Mouse (Mus musculus): Measurements from ENCODE around the gene Flvcr2. TPM values are rescaled to one million over a fixed set of nuclear protein-coding genes. Genes with fewer than 3 reads are reported as not detected.

The Flvcr2 gene
- polyA plus RNA-seq, 1 experiment from 2014 or later: 0.77 TPM

- WGBS: 59% methylated on average over 1 of the region's 1 CpGs
- no peaks in the 10 kb centered on the region for H3K4me1 ChIP-seq (ENCODE audit: control insufficient read depth, insufficient read depth, low read length)
- H3K9me3 ChIP-seq (ENCODE audit: control insufficient read depth, low read depth, low read length): no peaks in the 10 kb centered on the region
- no peak overlapping the region for H3K27ac ChIP-seq (ENCODE audit: low read length)
- no peak overlapping the region for H3K9ac ChIP-seq (replicated peaks; ENCODE audit: low read depth, low read length)
- no peaks in the 10 kb centered on the region for H3K36me3 ChIP-seq (ENCODE audit: control insufficient read depth, insufficient read depth, low read length)
- ATAC-seq (ENCODE audit: insufficient number of reproducible peaks, insufficient read depth, low FRiP score, low read depth): no peak
- H3K4me2 ChIP-seq (replicated peaks; ENCODE audit: low read depth, low read length): no peak overlapping the region
- no peak overlapping the region for H3K4me3 ChIP-seq (ENCODE audit: low read depth, low read length)
- no peaks in the 10 kb centered on the region for H3K27me3 ChIP-seq (ENCODE audit: control insufficient read depth, insufficient read depth, low read length)
These were observed 18.3 kb downstream of the Flvcr2 start for GRCm38 (mm10) chr12:85764686-85765085.

- no peak for ATAC-seq (ENCODE audit: insufficient number of reproducible peaks, insufficient read depth, low FRiP score, low read depth)
- Histone ChIP-seq H3K9me3 (ENCODE audit: control insufficient read depth, low read depth, low read length) (no peaks in the 10 kb centered on the region), H3K4me3 (ENCODE audit: low read depth, low read length) (no peak overlapping the region), H3K4me1 (ENCODE audit: control insufficient read depth, insufficient read depth, low read length) (no peaks in the 10 kb centered on the region), H3K36me3 (ENCODE audit: control insufficient read depth, insufficient read depth, low read length) (no peaks in the 10 kb centered on the region), H3K4me2 (replicated peaks; ENCODE audit: low read depth, low read length) (no peak overlapping the region), H3K27ac (ENCODE audit: low read length) (no peak overlapping the region), H3K9ac (replicated peaks; ENCODE audit: low read depth, low read length) (no peak overlapping the region), H3K27me3 (ENCODE audit: control insufficient read depth, insufficient read depth, low read length) (no peaks in the 10 kb centered on the region)
- 56% methylated on average over 3 of the region's 3 CpGs for WGBS
These were observed 19.9 kb downstream of the Flvcr2 start for GRCm38 (mm10) chr12:85766287-85766686.

DNA sequence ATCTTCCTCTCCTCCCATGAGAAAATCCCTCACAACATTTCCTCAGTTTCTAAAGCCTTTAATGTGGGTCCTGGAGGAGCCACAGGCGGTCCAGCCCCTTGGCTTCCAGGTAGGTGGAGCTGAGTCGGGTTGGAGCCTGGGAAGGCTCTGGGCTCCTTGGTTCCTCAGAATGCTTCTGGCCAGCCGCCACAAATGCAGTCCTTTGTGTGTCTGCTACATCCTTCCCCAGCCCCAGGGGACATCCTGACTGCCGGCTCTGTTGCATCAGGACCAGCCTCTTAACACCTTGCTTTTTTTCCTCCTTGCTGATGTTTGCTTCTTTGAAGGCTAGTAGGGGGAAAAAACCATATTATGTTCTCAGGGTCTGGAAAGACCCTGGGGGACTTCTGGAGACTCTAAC is 21.4 kb downstream of the Flvcr2 start:
- no peak overlapping the region for H3K4me3 ChIP-seq (ENCODE audit: low read depth, low read length)
- no peak overlapping the region for H3K9ac ChIP-seq (replicated peaks; ENCODE audit: low read depth, low read length)
- H3K36me3 ChIP-seq (ENCODE audit: control insufficient read depth, insufficient read depth, low read length): no peaks in the 10 kb centered on the region
- no peaks in the 10 kb centered on the region for H3K9me3 ChIP-seq (ENCODE audit: control insufficient read depth, low read depth, low read length)
- no peak overlapping the region for H3K4me2 ChIP-seq (replicated peaks; ENCODE audit: low read depth, low read length)
- H3K27ac ChIP-seq (ENCODE audit: low read length): no peak overlapping the region
- no peak for ATAC-seq (ENCODE audit: insufficient number of reproducible peaks, insufficient read depth, low FRiP score, low read depth)
- H3K4me1 ChIP-seq (ENCODE audit: control insufficient read depth, insufficient read depth, low read length): no peaks in the 10 kb centered on the region
- H3K27me3 ChIP-seq (ENCODE audit: control insufficient read depth, insufficient read depth, low read length): no peaks in the 10 kb centered on the region
- 44% methylated on average over 4 of the region's 4 CpGs for WGBS

DNA sequence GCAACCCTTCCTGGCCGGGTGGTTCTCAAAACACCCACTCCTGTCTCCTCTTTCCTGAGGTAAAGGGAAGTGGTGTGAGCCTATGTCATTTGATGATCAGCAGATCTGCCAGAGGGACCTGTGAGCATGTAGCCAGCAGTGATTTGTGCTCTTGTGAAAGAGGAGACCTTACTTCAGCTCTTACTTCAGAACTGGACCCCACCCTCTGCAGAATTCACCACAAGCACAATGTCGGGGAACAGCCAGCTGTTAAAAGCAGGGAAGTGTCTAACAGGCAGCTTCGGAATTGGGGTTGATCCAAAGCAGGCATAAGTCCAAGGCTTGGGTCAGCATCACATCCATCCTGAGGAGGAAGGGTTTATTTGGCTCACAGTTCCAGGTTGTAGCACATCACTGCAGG is 25.0 kb downstream of the Flvcr2 start:
- Histone ChIP-seq H3K9me3 (ENCODE audit: control insufficient read depth, low read depth, low read length) (no peaks in the 10 kb centered on the region), H3K36me3 (ENCODE audit: control insufficient read depth, insufficient read depth, low read length) (no peaks in the 10 kb centered on the region), H3K27ac (ENCODE audit: low read length) (no peak overlapping the region), H3K4me1 (ENCODE audit: control insufficient read depth, insufficient read depth, low read length) (no peaks in the 10 kb centered on the region), H3K4me2 (replicated peaks; ENCODE audit: low read depth, low read length) (no peak overlapping the region), H3K4me3 (ENCODE audit: low read depth, low read length) (no peak overlapping the region), H3K27me3 (ENCODE audit: control insufficient read depth, insufficient read depth, low read length) (no peaks in the 10 kb centered on the region), H3K9ac (replicated peaks; ENCODE audit: low read depth, low read length) (no peak overlapping the region)
- ATAC-seq (ENCODE audit: insufficient number of reproducible peaks, insufficient read depth, low FRiP score, low read depth): no peak
- 45% methylated on average over 3 of the region's 3 CpGs for WGBS

GRCm38 (mm10) chr12:85778962-85779361 is 32.6 kb downstream of the Flvcr2 start:
- H3K4me1 ChIP-seq (ENCODE audit: control insufficient read depth, insufficient read depth, low read length): no peaks in the 10 kb centered on the region
- no peak overlapping the region for H3K4me2 ChIP-seq (replicated peaks; ENCODE audit: low read depth, low read length)
- 40% methylated on average over 3 of the region's 3 CpGs for WGBS
- H3K36me3 ChIP-seq (ENCODE audit: control insufficient read depth, insufficient read depth, low read length): no peaks in the 10 kb centered on the region
- H3K9ac ChIP-seq (replicated peaks; ENCODE audit: low read depth, low read length): no peak overlapping the region
- H3K27me3 ChIP-seq (ENCODE audit: control insufficient read depth, insufficient read depth, low read length): no peaks in the 10 kb centered on the region
- no peak for ATAC-seq (ENCODE audit: insufficient number of reproducible peaks, insufficient read depth, low FRiP score, low read depth)
- H3K4me3 ChIP-seq (ENCODE audit: low read depth, low read length): no peak overlapping the region
- H3K9me3 ChIP-seq (ENCODE audit: control insufficient read depth, low read depth, low read length): no peaks in the 10 kb centered on the region
- no peak overlapping the region for H3K27ac ChIP-seq (ENCODE audit: low read length)

DNA sequence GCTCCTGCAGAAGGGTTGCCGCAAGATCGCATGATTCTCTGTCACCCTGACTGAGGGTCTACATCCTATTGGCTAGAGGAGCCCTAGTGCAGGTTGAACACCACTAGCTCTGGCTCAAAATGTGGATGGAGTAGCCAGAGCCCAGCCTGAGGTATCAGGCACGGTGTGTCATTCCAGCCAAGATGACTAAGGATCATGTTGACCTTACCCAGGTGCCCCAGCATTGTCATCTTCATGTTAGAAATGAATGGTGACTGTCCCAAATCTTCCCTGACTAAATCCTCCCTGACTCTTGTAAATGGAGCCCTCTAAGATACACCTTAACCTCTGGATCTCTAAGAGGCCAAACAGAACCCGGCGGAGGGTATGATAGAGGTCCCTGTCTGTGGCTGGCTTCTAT is 33.4 kb downstream of the Flvcr2 start:
- Histone ChIP-seq H3K4me2 (replicated peaks; ENCODE audit: low read depth, low read length) (no peak overlapping the region), H3K4me3 (ENCODE audit: low read depth, low read length) (no peak overlapping the region), H3K36me3 (ENCODE audit: control insufficient read depth, insufficient read depth, low read length) (no peaks in the 10 kb centered on the region), H3K9ac (replicated peaks; ENCODE audit: low read depth, low read length) (no peak overlapping the region), H3K27me3 (ENCODE audit: control insufficient read depth, insufficient read depth, low read length) (no peaks in the 10 kb centered on the region), H3K4me1 (ENCODE audit: control insufficient read depth, insufficient read depth, low read length) (no peaks in the 10 kb centered on the region), H3K9me3 (ENCODE audit: control insufficient read depth, low read depth, low read length) (no peaks in the 10 kb centered on the region), H3K27ac (ENCODE audit: low read length) (no peak overlapping the region)
- WGBS: 92% methylated on average over 5 of the region's 5 CpGs
- no peak for ATAC-seq (ENCODE audit: insufficient number of reproducible peaks, insufficient read depth, low FRiP score, low read depth)

GRCm38 (mm10) chr12:85781606-85782005 is 35.3 kb downstream of the Flvcr2 start:
- no peak for ATAC-seq (ENCODE audit: insufficient number of reproducible peaks, insufficient read depth, low FRiP score, low read depth)
- Histone ChIP-seq H3K4me3 (ENCODE audit: low read depth, low read length) (no peak overlapping the region), H3K36me3 (ENCODE audit: control insufficient read depth, insufficient read depth, low read length) (no peaks in the 10 kb centered on the region), H3K4me1 (ENCODE audit: control insufficient read depth, insufficient read depth, low read length) (no peaks in the 10 kb centered on the region), H3K27ac (ENCODE audit: low read length) (no peak overlapping the region), H3K9me3 (ENCODE audit: control insufficient read depth, low read depth, low read length) (no peaks in the 10 kb centered on the region), H3K4me2 (replicated peaks; ENCODE audit: low read depth, low read length) (no peak overlapping the region), H3K9ac (replicated peaks; ENCODE audit: low read depth, low read length) (no peak overlapping the region), H3K27me3 (ENCODE audit: control insufficient read depth, insufficient read depth, low read length) (no peaks in the 10 kb centered on the region)
- WGBS: 86% methylated on average over 3 of the region's 3 CpGs

DNA sequence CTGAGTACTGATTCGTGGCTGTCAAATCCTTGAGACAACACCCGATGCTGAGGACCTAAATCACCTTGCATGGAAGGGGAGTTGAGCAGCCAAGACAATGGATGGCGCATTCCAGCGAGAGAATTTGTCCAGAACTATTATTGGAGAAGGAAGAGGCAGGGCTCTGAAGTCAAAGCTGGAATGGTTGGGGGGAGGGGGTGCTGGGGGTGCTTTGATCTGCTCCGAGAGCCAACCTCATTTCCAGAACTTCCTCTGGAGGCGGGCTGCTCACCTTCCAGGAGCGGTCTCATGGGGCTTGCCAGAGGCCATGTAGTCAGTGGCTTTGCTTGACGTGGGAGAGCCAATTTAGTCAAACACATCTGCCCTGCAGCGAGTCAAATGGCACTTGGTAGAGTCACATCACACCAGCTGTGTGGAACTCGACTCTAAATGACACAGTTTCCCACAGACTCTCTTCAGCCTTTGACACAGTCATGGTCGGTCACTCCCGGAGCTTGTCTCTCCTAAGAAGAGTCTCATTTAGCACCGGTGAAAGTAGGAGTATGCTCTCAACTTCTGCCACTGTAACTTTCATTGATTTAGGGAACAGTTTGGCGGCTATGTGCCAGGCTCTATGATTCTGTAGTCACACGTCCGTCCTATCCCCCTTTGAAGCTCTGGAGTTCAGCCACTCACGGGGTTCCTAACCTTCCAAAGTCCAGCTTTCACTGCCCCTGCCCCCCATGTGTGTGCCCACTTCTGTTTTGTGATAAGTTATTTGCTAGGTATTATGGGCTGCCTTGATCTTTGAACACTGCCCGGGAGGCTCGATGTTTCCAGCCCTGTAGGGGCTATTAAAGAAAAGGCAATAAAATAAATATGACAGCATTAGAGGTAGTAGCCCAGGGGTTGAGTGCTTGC is 38.8 kb downstream of the Flvcr2 start:
- no peaks in the 10 kb centered on the region for H3K9me3 ChIP-seq (ENCODE audit: control insufficient read depth, low read depth, low read length)
- 63% methylated on average over 19 of the region's 19 CpGs for WGBS
- no peak overlapping the region for H3K9ac ChIP-seq (replicated peaks; ENCODE audit: low read depth, low read length)
- no peaks in the 10 kb centered on the region for H3K4me1 ChIP-seq (ENCODE audit: control insufficient read depth, insufficient read depth, low read length)
- H3K27ac ChIP-seq (ENCODE audit: low read length): no peak overlapping the region
- H3K36me3 ChIP-seq (ENCODE audit: control insufficient read depth, insufficient read depth, low read length): no peaks in the 10 kb centered on the region
- no peaks in the 10 kb centered on the region for H3K27me3 ChIP-seq (ENCODE audit: control insufficient read depth, insufficient read depth, low read length)
- no peak overlapping the region for H3K4me3 ChIP-seq (ENCODE audit: low read depth, low read length)
- no peak for ATAC-seq (ENCODE audit: insufficient number of reproducible peaks, insufficient read depth, low FRiP score, low read depth)
- no peak overlapping the region for H3K4me2 ChIP-seq (replicated peaks; ENCODE audit: low read depth, low read length)

- H3K4me2 ChIP-seq (replicated peaks; ENCODE audit: low read depth, low read length): no peak overlapping the region
- 82% methylated on average over 4 of the region's 4 CpGs for WGBS
- H3K4me3 ChIP-seq (ENCODE audit: low read depth, low read length): no peak overlapping the region
- H3K9ac ChIP-seq (replicated peaks; ENCODE audit: low read depth, low read length): no peak overlapping the region
- H3K9me3 ChIP-seq (ENCODE audit: control insufficient read depth, low read depth, low read length): no peaks in the 10 kb centered on the region
- H3K27me3 ChIP-seq (ENCODE audit: control insufficient read depth, insufficient read depth, low read length): no peaks in the 10 kb centered on the region
- H3K27ac ChIP-seq (ENCODE audit: low read length): no peak overlapping the region
- H3K36me3 ChIP-seq (ENCODE audit: control insufficient read depth, insufficient read depth, low read length): no peaks in the 10 kb centered on the region
- no peaks in the 10 kb centered on the region for H3K4me1 ChIP-seq (ENCODE audit: control insufficient read depth, insufficient read depth, low read length)
- no peak for ATAC-seq (ENCODE audit: insufficient number of reproducible peaks, insufficient read depth, low FRiP score, low read depth)
These were observed 45.8 kb downstream of the Flvcr2 start for GRCm38 (mm10) chr12:85792158-85792557.

All from stomach, embryonic 14.5 days (tissue).